In the genomic region with DNA sequence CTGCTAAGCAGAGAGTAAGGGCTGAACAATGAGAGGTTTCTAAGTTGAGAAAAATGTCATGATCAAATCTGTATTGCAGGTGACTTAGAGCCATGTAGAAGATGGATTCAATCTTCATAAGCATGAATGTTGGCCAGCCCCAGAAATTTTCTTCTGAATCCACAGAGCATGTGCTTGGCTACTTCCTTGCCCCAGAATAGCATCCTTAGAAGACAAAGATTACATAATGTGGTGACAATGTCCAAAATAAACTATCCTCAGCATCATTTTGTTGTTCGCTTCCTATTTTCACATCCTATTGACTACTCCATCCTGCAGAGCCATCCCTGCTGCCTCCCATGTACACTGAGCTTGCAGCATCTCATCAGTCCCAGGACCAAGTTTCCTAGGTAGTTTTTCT, we compare ENCODE assay signal across 34 mouse cellular contexts. TPM values are rescaled to one million over a fixed set of nuclear protein-coding genes. Genes with fewer than 3 reads are reported as not detected.
DNase-seq lines count a peak whose midpoint lies in the region; ATAC-seq and TF ChIP-seq lines count a peak whose summit lies in the region.
"Had no signal": no experiment of that assay in that cellular context is flagged by ENCODE, and none has a peak within 500 bp of the region (broad histone marks: within the 10 kb centered on the region; RNA-seq: fewer than 3 reads in every experiment).

No protein-coding gene starts in this region.

- H3K9me3 ChIP-seq in liver, embryonic 11.5 days (ENCODE audit: control insufficient read depth, low read length) = no peaks in the 10 kb centered on the region
- no peaks in the 10 kb centered on the region for H3K9me3 ChIP-seq in hindbrain, embryonic 14.5 days (ENCODE audit: control insufficient read depth, low read length)
- H3K9me3 ChIP-seq: embryonic facial prominence, embryonic 10.5 days; embryonic facial prominence, embryonic 13.5 days; forebrain, embryonic 12.5 days; forebrain, embryonic 15.5 days; heart, embryonic 13.5 days; intestine, embryonic 15.5 days had no signal

- ATAC-seq in liver, embryonic 11.5 days (replicated peaks; ENCODE audit: low FRiP score) = no peak
- peak; percentile 70 for ATAC-seq in monocyte, adult 5-6 weeks (replicated peaks; ENCODE audit: insufficient number of reproducible peaks, low FRiP score, low TSS enrichment, poor library complexity, severe bottlenecking)
- no peak for ATAC-seq in hindbrain, embryonic 14.5 days (ENCODE audit: low FRiP score)
- ATAC-seq: activated CD4-positive, CD25-positive, alpha-beta regulatory T cell, adult 4 months; CD4-positive, CD25-positive, alpha-beta regulatory T cell, adult 4 months; forebrain, embryonic 15.5 days; hindbrain, embryonic 16.5 days; intestine, embryonic 15.5 days had no signal

- H3K27me3 ChIP-seq in liver, adult 2 months (ENCODE audit: control insufficient read depth, insufficient read depth, low read length) = no peaks in the 10 kb centered on the region
- no peaks in the 10 kb centered on the region for H3K27me3 ChIP-seq in liver, embryonic 11.5 days (replicated peaks; ENCODE audit: control insufficient read depth, insufficient read depth, low read length)
- H3K27me3 ChIP-seq in hindbrain, embryonic 14.5 days (ENCODE audit: control insufficient read depth, insufficient read depth, low read length) = no peaks in the 10 kb centered on the region
- H3K27me3 ChIP-seq: embryonic facial prominence, embryonic 13.5 days; forebrain, embryonic 12.5 days; forebrain, embryonic 15.5 days; intestine, embryonic 15.5 days had no signal

- H3K9ac ChIP-seq in liver, adult 2 months (ENCODE audit: low read depth, low read length) = no peak overlapping the region
- no peak overlapping the region for H3K9ac ChIP-seq in liver, embryonic 11.5 days (ENCODE audit: low read depth, low read length)
- H3K9ac ChIP-seq in hindbrain, embryonic 14.5 days = no peak overlapping the region
- H3K9ac ChIP-seq: embryonic facial prominence, embryonic 13.5 days; forebrain, embryonic 12.5 days; forebrain, embryonic 15.5 days; heart, embryonic 13.5 days; intestine, embryonic 15.5 days had no signal

- 94% methylated on average over 1 of the region's 1 CpGs for WGBS in liver, adult 2 months
- WGBS in liver, embryonic 11.5 days = 86% methylated on average over 1 of the region's 1 CpGs
- WGBS in hindbrain, embryonic 14.5 days = 97% methylated on average over 1 of the region's 1 CpGs

- no peaks in the 10 kb centered on the region for H3K79me2 ChIP-seq in liver, adult 2 months (ENCODE audit: control insufficient read depth, insufficient read depth, low read length)

- peak; percentile 36 for DNase-seq in liver, adult 2 months (ENCODE audit: extremely low read depth, low read depth, low spot score)
- no peak for DNase-seq in liver, embryonic 11.5 days (ENCODE audit: low spot score)
- DNase-seq in brain, adult 2 months (ENCODE audit: low read depth, low spot score) = peak; percentile 8
- DNase-seq in thymus, postnatal 25 days = no peak
- DNase-seq in hindbrain, embryonic 14.5 days (ENCODE audit: low spot score) = no peak
- DNase-seq: adrenal gland, adult 8-10 months; adrenal gland, postnatal 25 days; cerebellum, adult 11-12 months; cerebellum, adult 8-10 months; cerebellum, postnatal 10 days; cerebellum, postnatal 36 days; embryo, embryonic 11 days; gastrocnemius, adult 2 months; gastrocnemius, postnatal 14 days; heart, adult 11 months; heart, postnatal 14 days; heart, postnatal 4 days had no signal

- no peak overlapping the region for H3K4me2 ChIP-seq in liver, embryonic 11.5 days
- H3K4me2 ChIP-seq in hindbrain, embryonic 14.5 days (replicated peaks) = no peak overlapping the region
- H3K4me2 ChIP-seq: embryonic facial prominence, embryonic 13.5 days; forebrain, embryonic 12.5 days; forebrain, embryonic 15.5 days; heart, embryonic 13.5 days; intestine, embryonic 15.5 days had no signal

- H3K27ac ChIP-seq in liver, adult 2 months (replicated peaks; ENCODE audit: insufficient read depth, low read depth, low read length) = no peak overlapping the region
- H3K27ac ChIP-seq in liver, embryonic 11.5 days (ENCODE audit: low read depth, low read length) = no peak overlapping the region
- H3K27ac ChIP-seq in hindbrain, embryonic 14.5 days = no peak overlapping the region
- H3K27ac ChIP-seq: embryonic facial prominence, embryonic 10.5 days; embryonic facial prominence, embryonic 13.5 days; forebrain, embryonic 12.5 days; forebrain, embryonic 15.5 days; gastrocnemius, adult 2 months; heart, embryonic 13.5 days; intestine, embryonic 15.5 days had no signal

- no peak for TF ChIP-seq CTCF in liver, adult 2 months (IDR thresholded peaks at IDR 0.05; ENCODE audit: low read depth, low read length)

- peaks cover 4% of the 10 kb centered on the region; the same call in 1 of the 2 replicates for H3K4me1 ChIP-seq in liver, adult 2 months (ENCODE audit: control insufficient read depth, insufficient read depth, low read length)
- no peaks in the 10 kb centered on the region for H3K4me1 ChIP-seq in liver, embryonic 11.5 days (replicated peaks; ENCODE audit: control insufficient read depth, insufficient read depth, low read length)
- H3K4me1 ChIP-seq in hindbrain, embryonic 14.5 days (replicated peaks; ENCODE audit: control insufficient read depth, insufficient read depth, low read length) = no peaks in the 10 kb centered on the region
- H3K4me1 ChIP-seq: embryonic facial prominence, embryonic 10.5 days; embryonic facial prominence, embryonic 13.5 days; forebrain, embryonic 12.5 days; forebrain, embryonic 15.5 days; intestine, embryonic 15.5 days had no signal

- no peaks in the 10 kb centered on the region for H3K36me3 ChIP-seq in liver, adult 2 months (ENCODE audit: control insufficient read depth, insufficient read depth, low read length)
- H3K36me3 ChIP-seq in liver, embryonic 11.5 days (ENCODE audit: control insufficient read depth, insufficient read depth, low read length) = no peaks in the 10 kb centered on the region
- H3K36me3 ChIP-seq in hindbrain, embryonic 14.5 days (replicated peaks; ENCODE audit: control insufficient read depth, insufficient read depth) = no peaks in the 10 kb centered on the region
- H3K36me3 ChIP-seq: embryonic facial prominence, embryonic 10.5 days; embryonic facial prominence, embryonic 13.5 days; forebrain, embryonic 12.5 days; forebrain, embryonic 15.5 days; heart, embryonic 13.5 days; intestine, embryonic 15.5 days had no signal

- no peak overlapping the region for H3K4me3 ChIP-seq in liver, adult 2 months (ENCODE audit: insufficient read depth, low read depth, low read length)
- no peak overlapping the region for H3K4me3 ChIP-seq in liver, embryonic 11.5 days (ENCODE audit: low read depth, low read length)
- H3K4me3 ChIP-seq in hindbrain, embryonic 14.5 days (replicated peaks; ENCODE audit: low read length) = no peak overlapping the region
- H3K4me3 ChIP-seq: embryonic facial prominence, embryonic 10.5 days; embryonic facial prominence, embryonic 13.5 days; erythroblast, embryonic 14.5 days; forebrain, embryonic 12.5 days; forebrain, embryonic 15.5 days; gastrocnemius, adult 2 months; heart, embryonic 13.5 days; intestine, embryonic 15.5 days had no signal

- TF ChIP-seq POLR2A in liver, adult 2 months (IDR thresholded peaks at IDR 0.05; ENCODE audit: extremely low read depth, insufficient read depth, low read length) = no peak

RNA-seq across cellular contexts. Expression of a gene that starts 13.3 kb away (rescaled TPM):
- total RNA-seq in liver, adult 2 months (2014; rRNA removed) = 0.40 TPM in 1 of 2 replicates, not detected in the other
- 1.1 TPM in 1 of 2 replicates, not detected in the other for polyA plus RNA-seq in liver, adult 2 months (2012; rRNA removed)
- 1.1 TPM in 1 of 2 replicates, not detected in the other for polyA plus RNA-seq in liver, embryonic 11.5 days (2014; fragmentation: Nextera tagmentation; extraction: Ambion mirVana)
- total RNA-seq in monocyte, adult 5-6 weeks (2017) = 523 to 801 TPM (median 669 TPM) in 3 replicates
- 0.43 TPM in 1 of 2 replicates, not detected in the other for polyA plus RNA-seq in hindbrain, embryonic 14.5 days (2014; fragmentation: Nextera tagmentation; extraction: Ambion mirVana)
- total RNA-seq: adrenal gland, postnatal 25 days; gastrocnemius, adult 2 months; gastrocnemius, postnatal 14 days; heart, postnatal 14 days; heart, postnatal 4 days had no signal
- polyA plus RNA-seq: C2C12; erythroblast, embryonic 14.5 days; forebrain, embryonic 12.5 days had no signal

RNA-seq across cellular contexts. Expression of a gene that starts 26.5 kb away (rescaled TPM):
- total RNA-seq in liver, adult 2 months (2014; rRNA removed) = 0.18 TPM in 1 of 2 replicates, not detected in the other
- polyA plus RNA-seq in liver, adult 2 months (2012; rRNA removed) = 0.42 and 0.48 TPM in 2 replicates
- polyA plus RNA-seq in liver, embryonic 11.5 days (2014; fragmentation: Nextera tagmentation; extraction: Ambion mirVana) = 1.7 and 1.8 TPM in 2 replicates
- 448 to 606 TPM (median 547 TPM) in 3 replicates for total RNA-seq in monocyte, adult 5-6 weeks (2017)
- 1.5 and 1.9 TPM in 2 replicates for polyA plus RNA-seq in hindbrain, embryonic 14.5 days (2014; fragmentation: Nextera tagmentation; extraction: Ambion mirVana)
- total RNA-seq: gastrocnemius, adult 2 months; gastrocnemius, postnatal 14 days; gastrocnemius, postnatal 4 days; heart, postnatal 14 days had no signal
- polyA plus RNA-seq: C2C12; CD4-positive, CD25-positive, alpha-beta regulatory T cell, adult 4 months had no signal

RNA-seq across cellular contexts. Expression of a gene that starts 28.1 kb away (rescaled TPM):
- 40.9 and 46.0 TPM in 2 replicates for total RNA-seq in liver, adult 2 months (2014; rRNA removed)
- 8.0 and 19.9 TPM in 2 replicates for polyA plus RNA-seq in liver, adult 2 months (2012; rRNA removed)
- polyA plus RNA-seq in liver, embryonic 11.5 days (2014; fragmentation: Nextera tagmentation; extraction: Ambion mirVana) = 7.1 and 7.2 TPM in 2 replicates
- total RNA-seq in monocyte, adult 5-6 weeks (2017) = 8.1 to 15.4 TPM (median 14.2 TPM) in 3 replicates
- polyA plus RNA-seq in hindbrain, embryonic 14.5 days (2014; fragmentation: Nextera tagmentation; extraction: Ambion mirVana) = 0.73 and 1.4 TPM in 2 replicates
- total RNA-seq: heart, postnatal 4 days had no signal
- polyA plus RNA-seq: activated CD4-positive, CD25-positive, alpha-beta regulatory T cell, adult 4 months; brain, embryonic 14.5 days; C2C12; CD4-positive, CD25-positive, alpha-beta regulatory T cell, adult 4 months; erythroblast, embryonic 14.5 days; forebrain, embryonic 12.5 days; forebrain, embryonic 15.5 days had no signal

RNA-seq across cellular contexts. Expression of a gene that starts 30.2 kb away (rescaled TPM):
- not detected in 2 replicates for total RNA-seq in liver, adult 2 months (2014; rRNA removed)
- polyA plus RNA-seq in liver, adult 2 months (2012; rRNA removed) = not detected in 2 replicates
- polyA plus RNA-seq in liver, embryonic 11.5 days (2014; fragmentation: Nextera tagmentation; extraction: Ambion mirVana) = not detected in 2 replicates
- total RNA-seq in monocyte, adult 5-6 weeks (2017) = 1.3 TPM in 1 of 3 replicates, not detected in the others
- polyA plus RNA-seq in hindbrain, embryonic 14.5 days (2014; fragmentation: Nextera tagmentation; extraction: Ambion mirVana) = not detected in 2 replicates
- total RNA-seq: adrenal gland, adult 8-10 months; adrenal gland, postnatal 25 days; gastrocnemius, adult 2 months; gastrocnemius, postnatal 14 days; gastrocnemius, postnatal 4 days; heart, postnatal 14 days; heart, postnatal 4 days had no signal
- polyA plus RNA-seq: brain, embryonic 14.5 days; C2C12; CD4-positive, CD25-positive, alpha-beta regulatory T cell, adult 4 months; cortical plate, adult 2 months; embryonic facial prominence, embryonic 10.5 days; embryonic facial prominence, embryonic 13.5 days; erythroblast, embryonic 14.5 days; forebrain, embryonic 12.5 days; forebrain, embryonic 15.5 days; heart, embryonic 13.5 days; heart, embryonic 16.5 days; hindbrain, embryonic 11.5 days; hindbrain, embryonic 16.5 days; intestine, embryonic 15.5 days had no signal

RNA-seq across cellular contexts. Expression of a gene that starts 33.1 kb away (rescaled TPM):
- total RNA-seq in liver, adult 2 months (2014; rRNA removed) = not detected in 2 replicates
- polyA plus RNA-seq in liver, adult 2 months (2012; rRNA removed) = not detected in 2 replicates
- not detected in 2 replicates for polyA plus RNA-seq in liver, embryonic 11.5 days (2014; fragmentation: Nextera tagmentation; extraction: Ambion mirVana)
- total RNA-seq in monocyte, adult 5-6 weeks (2017) = 4.7 TPM in 1 of 3 replicates, not detected in the others
- not detected in 2 replicates for polyA plus RNA-seq in hindbrain, embryonic 14.5 days (2014; fragmentation: Nextera tagmentation; extraction: Ambion mirVana)
- total RNA-seq: adrenal gland, adult 8-10 months; adrenal gland, postnatal 25 days; gastrocnemius, adult 2 months; gastrocnemius, postnatal 14 days; gastrocnemius, postnatal 4 days; heart, postnatal 14 days had no signal
- polyA plus RNA-seq: activated CD4-positive, CD25-positive, alpha-beta regulatory T cell, adult 4 months; brain, embryonic 14.5 days; C2C12; CD4-positive, CD25-positive, alpha-beta regulatory T cell, adult 4 months; embryonic facial prominence, embryonic 10.5 days; embryonic facial prominence, embryonic 13.5 days; erythroblast, embryonic 14.5 days; forebrain, embryonic 12.5 days; forebrain, embryonic 15.5 days; hindbrain, embryonic 11.5 days; hindbrain, embryonic 16.5 days had no signal

Comparison
In these comparisons a context has a peak if more than half of its experiments do, and no peak if none do; other contexts are left out.
1. DNase-seq: peak in liver, adult 2 months (single experiment) and brain, adult 2 months (single experiment); none in liver, embryonic 11.5 days (single experiment), thymus, postnatal 25 days (single experiment) and hindbrain, embryonic 14.5 days (single experiment).